Mouse (Mus musculus): ENCODE results near the gene Haus2.

Haus2 gene

DNA sequence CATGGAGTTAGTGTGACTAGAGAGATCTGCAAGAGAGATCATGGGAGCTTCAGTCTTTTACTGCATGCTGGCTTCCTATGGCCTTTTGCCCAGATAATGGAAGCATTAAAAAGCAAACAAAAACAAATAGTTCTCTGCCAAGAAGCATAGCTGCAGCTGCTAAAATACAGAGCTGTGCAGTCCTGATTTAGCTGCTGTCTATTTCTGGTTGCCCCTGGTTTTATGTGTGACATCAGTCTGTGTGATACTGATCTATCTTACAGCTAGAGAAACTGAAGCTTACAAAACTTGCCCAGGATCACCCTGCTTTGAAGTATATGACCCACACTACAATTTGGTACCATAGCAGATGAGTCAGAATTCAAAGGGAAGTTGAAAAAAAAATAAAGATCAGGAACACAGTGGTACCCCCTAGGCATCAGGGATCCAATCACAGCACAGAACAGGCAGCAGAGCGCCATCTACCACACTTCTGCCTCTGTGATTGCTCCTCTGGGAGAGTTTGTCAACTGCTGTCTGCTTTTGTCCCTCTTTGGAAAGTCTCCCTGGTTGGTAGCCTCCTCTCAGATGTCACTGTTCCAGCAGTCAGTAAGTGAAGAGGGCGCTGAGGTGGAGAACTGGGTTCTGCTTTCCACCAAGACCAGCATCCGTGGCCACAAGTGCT is 54.4 kb downstream of the Haus2 start:
- no peak for DNase-seq (ENCODE audit: low read depth)

GRCm38 (mm10) chr2:120667446-120667845 is 58.3 kb downstream of the Haus2 start:
- DNase-seq (ENCODE audit: low read depth), result no peak

GRCm38 (mm10) chr2:120670253-120670652 is 61.1 kb downstream of the Haus2 start:
- DNase-seq (ENCODE audit: low read depth), result no peak

Measured in c-Kit-positive CD71-positive TER-119-negative erythroid progenitor cells, embryonic 14.5 days (primary cell).